Mouse (Mus musculus) hematopoietic stem cell, adult 5-6 weeks (primary cell): ENCODE measurements around the gene Fam189b. TPM values are rescaled to one million over a fixed set of nuclear protein-coding genes. Genes with fewer than 3 reads are reported as not detected.

ENCODE experiments used
- ATAC-seq, 2 experiments: fragments of 125-278 bp in 1 of 2; replicated peaks in 1 of 2; 2 replicates each; pipeline ENCODE4 v1.8.0; 2016 to 2017; ENCODE audit warnings: inconsistent platforms in 2 of 2, mild to moderate bottlenecking in 2 of 2, moderate number of reproducible peaks in 2 of 2, low read depth in 1 of 2, moderate TSS enrichment in 1 of 2; ENCODE audit not compliant: low FRiP score in 2 of 2, poor library complexity in 2 of 2, severe bottlenecking in 2 of 2, insufficient read depth in 1 of 2, low TSS enrichment in 1 of 2
- total RNA-seq: library from RNA; stranded (forward); fragments of 172-1452, 232-1000 nt; gene quantifications from 2 replicates; pipeline ENCODE4 v1.2.3, GENCODE M21; 2017

The Fam189b gene
- total RNA-seq, 1 experiment from 2014 or later = 7.3 TPM

DNA sequence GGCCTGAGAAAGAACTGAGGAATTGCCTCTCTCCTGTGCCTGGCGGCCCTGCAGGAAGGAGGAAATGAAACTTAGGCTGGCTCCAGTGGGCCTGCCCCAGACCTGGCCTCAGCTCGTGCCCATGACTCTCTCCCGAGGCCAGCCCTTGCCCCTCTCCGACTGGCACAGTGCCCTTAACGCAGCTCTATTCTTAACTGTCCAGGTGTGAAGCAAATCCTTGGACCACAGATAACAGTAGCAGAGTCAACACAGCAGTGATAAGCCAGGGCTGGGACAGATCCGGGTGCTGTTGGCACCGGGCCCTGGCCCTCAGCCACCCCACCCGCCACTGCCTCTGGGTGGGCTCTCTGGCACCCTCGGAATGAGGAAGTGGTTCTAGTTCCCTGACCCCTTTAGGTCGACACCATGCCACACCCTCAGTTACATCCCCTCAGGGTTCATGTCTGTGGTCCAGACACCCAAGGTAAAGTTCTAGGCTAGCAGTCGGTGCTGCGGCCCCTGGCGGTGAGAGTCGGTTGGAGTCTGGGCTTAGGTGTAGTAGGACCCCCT lies 50.7 kb downstream of the Fam189b start:
- peak; percentile 56 to 68 for ATAC-seq

DNA sequence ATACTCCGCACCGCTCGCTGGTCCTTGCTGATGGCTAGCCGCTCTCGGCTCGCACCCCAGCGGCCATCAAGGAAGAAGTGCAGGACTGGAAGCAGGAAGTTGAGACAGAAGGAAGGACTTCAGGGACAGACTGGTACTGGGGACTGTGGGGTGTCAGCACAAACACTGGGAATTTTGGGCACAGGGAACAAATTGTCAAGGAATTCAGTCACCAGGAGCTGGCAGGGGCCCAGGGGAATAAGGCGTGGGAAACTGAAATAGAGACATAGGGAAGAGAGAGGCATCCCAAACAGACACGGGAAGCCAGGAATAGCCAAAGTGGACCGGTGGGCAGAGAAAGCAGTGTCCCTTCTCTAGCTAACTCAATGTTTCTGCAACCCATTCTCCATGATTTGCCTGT lies 53.6 kb downstream of the Fam189b start:
- ATAC-seq = no peak

DNA sequence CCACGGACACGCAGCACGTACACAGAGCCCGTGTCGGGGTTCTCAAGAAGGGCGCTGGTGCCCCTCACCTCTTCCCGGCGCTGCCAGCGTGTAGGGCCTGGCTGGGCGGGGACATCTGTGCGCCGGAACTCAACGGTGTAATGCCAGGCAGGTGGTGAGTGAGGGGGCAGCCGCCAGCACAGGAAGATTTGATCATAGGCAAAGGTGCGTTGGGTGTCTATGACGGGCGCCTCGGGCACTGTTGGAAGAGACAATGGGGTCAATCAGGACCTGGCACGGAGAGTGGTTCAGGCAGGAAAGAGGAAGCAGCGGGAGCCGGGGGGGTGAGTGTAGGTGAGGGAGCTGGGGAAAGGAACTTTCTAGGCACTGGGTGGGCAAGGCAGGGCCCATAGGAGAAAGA lies 54.7 kb downstream of the Fam189b start:
- ATAC-seq = no peak

DNA sequence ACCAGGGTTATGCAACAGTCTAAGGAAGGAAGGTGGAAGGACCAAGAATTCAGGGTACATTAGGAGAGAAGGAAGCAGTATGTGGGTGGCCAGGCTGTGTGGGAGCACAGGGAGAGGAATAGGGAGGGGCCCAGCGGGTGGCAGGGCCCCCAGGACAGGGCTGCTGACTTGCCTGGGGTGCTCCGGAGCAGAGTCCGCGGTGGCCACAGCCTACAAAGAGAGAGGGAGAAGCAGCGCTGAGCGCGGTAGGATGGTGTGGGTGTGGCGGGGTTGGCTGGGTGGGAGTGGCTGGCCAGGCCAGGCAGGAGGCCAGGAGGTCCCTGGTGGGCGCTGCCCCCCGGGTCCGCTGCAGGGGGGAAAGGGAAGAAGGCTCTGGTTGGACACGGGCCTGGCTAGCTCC lies 55.6 kb downstream of the Fam189b start:
- no peak for ATAC-seq

Other genes starting within 250 kb of the Fam189b start
- gene Ash1l, start 232.5 kb upstream of the Fam189b start, total RNA-seq = 45.2 and 49.2 TPM in 2 replicates
- 67.4 and 78.0 TPM in 2 replicates for gene Dap3, start 232.0 kb upstream of the Fam189b start, total RNA-seq
- 8.4 and 15.2 TPM in 2 replicates for gene Rusc1, start 89.8 kb upstream of the Fam189b start, total RNA-seq
- not detected in 2 replicates for gene Gm43738, start 82.0 kb upstream of the Fam189b start, total RNA-seq
- gene Fdps, start 81.2 kb upstream of the Fam189b start, total RNA-seq = 78.9 and 98.4 TPM in 2 replicates
- gene Pklr, start 47.0 kb upstream of the Fam189b start, total RNA-seq = 1.9 and 15.5 TPM in 2 replicates
- gene Hcn3, start 22.9 kb upstream of the Fam189b start, total RNA-seq = 1.5 and 3.5 TPM in 2 replicates
- 73.3 and 87.2 TPM in 2 replicates for gene Clk2, start 18.3 kb upstream of the Fam189b start, total RNA-seq
- 23.5 and 23.8 TPM in 2 replicates for gene Scamp3, start 5.7 kb upstream of the Fam189b start, total RNA-seq
- 33.2 and 43.8 TPM in 2 replicates for gene Gba, start 19.8 kb downstream of the Fam189b start, total RNA-seq
- gene Thbs3, start 32.0 kb downstream of the Fam189b start, total RNA-seq = 0.38 TPM in 1 of 2 replicates, not detected in the other
- gene Mtx1, start 43.9 kb downstream of the Fam189b start, total RNA-seq = 52.1 and 81.3 TPM in 2 replicates
- gene Muc1, start 45.9 kb downstream of the Fam189b start, total RNA-seq = 0.44 and 1.7 TPM in 2 replicates
- 108 and 186 TPM in 2 replicates for gene Krtcap2, start 62.8 kb downstream of the Fam189b start, total RNA-seq
- 3.4 and 3.8 TPM in 2 replicates for gene Trim46, start 63.2 kb downstream of the Fam189b start, total RNA-seq
- gene Dpm3, start 76.2 kb downstream of the Fam189b start, total RNA-seq = 65.6 and 96.1 TPM in 2 replicates
- gene Slc50a1, start 87.4 kb downstream of the Fam189b start, total RNA-seq = 96.6 and 133 TPM in 2 replicates
- 0.75 TPM in 1 of 2 replicates, not detected in the other for gene Efna1, start 98.0 kb downstream of the Fam189b start, total RNA-seq
- gene Efna3, start 139.8 kb downstream of the Fam189b start, total RNA-seq = not detected in 2 replicates
- gene Efna4, start 154.9 kb downstream of the Fam189b start, total RNA-seq = 0.99 and 3.4 TPM in 2 replicates
- 28.9 and 30.9 TPM in 2 replicates for gene Adam15, start 166.9 kb downstream of the Fam189b start, total RNA-seq
- not detected in 2 replicates for gene Dcst2, start 178.8 kb downstream of the Fam189b start, total RNA-seq
- not detected in 2 replicates for gene Dcst1, start 182.1 kb downstream of the Fam189b start, total RNA-seq
- 8.6 and 9.9 TPM in 2 replicates for gene Zbtb7b, start 211.6 kb downstream of the Fam189b start, total RNA-seq
- 0.15 and 1.9 TPM in 2 replicates for gene Lenep, start 219.7 kb downstream of the Fam189b start, total RNA-seq
- 12.9 and 18.2 TPM in 2 replicates for gene Flad1, start 228.7 kb downstream of the Fam189b start, total RNA-seq
- gene Cks1b, start 235.2 kb downstream of the Fam189b start, total RNA-seq = 106 and 133 TPM in 2 replicates
- gene Shc1, start 235.3 kb downstream of the Fam189b start, total RNA-seq = 50.8 and 51.2 TPM in 2 replicates
- gene Pygo2, start 247.1 kb downstream of the Fam189b start, total RNA-seq = 11.8 and 14.3 TPM in 2 replicates